10 mouse cellular contexts compared by ENCODE assay signal in the genomic region with DNA sequence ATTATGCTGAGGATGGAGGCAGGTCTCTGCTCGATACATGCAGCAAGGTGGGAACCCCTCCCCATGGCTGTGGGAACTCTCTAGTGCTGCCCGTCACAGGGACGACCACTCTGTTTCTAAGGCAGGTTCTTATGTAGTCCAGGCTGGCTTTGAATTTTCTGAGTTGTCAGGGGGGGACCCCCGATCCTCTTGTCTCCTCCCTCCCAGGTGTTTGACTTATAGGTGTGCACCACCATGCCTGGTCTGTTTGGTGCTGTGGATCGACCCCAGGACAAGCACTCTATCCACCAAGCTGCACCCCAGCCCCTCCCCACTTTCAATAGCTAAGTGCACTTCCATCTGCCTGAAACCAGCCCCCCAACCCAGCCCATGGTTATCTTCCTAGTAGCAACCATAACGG. TPM values are rescaled to one million over a fixed set of nuclear protein-coding genes. Genes with fewer than 3 reads are reported as not detected.
DNase-seq lines count a peak whose midpoint lies in the region; ATAC-seq and TF ChIP-seq lines count a peak whose summit lies in the region.
"Had no signal": no experiment of that assay in that cellular context is flagged by ENCODE, and none has a peak within 500 bp of the region (broad histone marks: within the 10 kb centered on the region; RNA-seq: fewer than 3 reads in every experiment).

No protein-coding gene starts in this region.

- no peak overlapping the region for H3K4me2 ChIP-seq in lung, embryonic 16.5 days (ENCODE audit: low read depth, low read length)
- H3K4me2 ChIP-seq in hindbrain, embryonic 14.5 days (replicated peaks): no peak overlapping the region
- no peak overlapping the region for H3K4me2 ChIP-seq in liver, postnatal 0 days (ENCODE audit: low read depth, low read length)
- H3K4me2 ChIP-seq: lung, embryonic 14.5 days had no signal

- TF ChIP-seq CTCF in olfactory bulb, adult 2 months (IDR thresholded peaks at IDR 0.05; ENCODE audit: insufficient read depth, low read depth, low read length): no peak
- TF ChIP-seq CTCF in liver, postnatal 0 days (IDR thresholded peaks at IDR 0.05; ENCODE audit: low read depth): no peak

- H3K4me3 ChIP-seq in heart, embryonic 10.5 days: no peak overlapping the region
- H3K4me3 ChIP-seq in lung, embryonic 16.5 days (ENCODE audit: low read length): no peak overlapping the region
- H3K4me3 ChIP-seq in hindbrain, embryonic 14.5 days (replicated peaks; ENCODE audit: low read length): no peak overlapping the region
- H3K4me3 ChIP-seq in olfactory bulb, adult 2 months (ENCODE audit: insufficient read depth, low read depth, low read length): no peak overlapping the region
- no peak overlapping the region for H3K4me3 ChIP-seq in liver, postnatal 0 days (ENCODE audit: low read depth, low read length)

- no peaks in the 10 kb centered on the region for H3K9me3 ChIP-seq in heart, embryonic 10.5 days
- H3K9me3 ChIP-seq in lung, embryonic 16.5 days (ENCODE audit: control insufficient read depth, low read length): no peaks in the 10 kb centered on the region
- H3K9me3 ChIP-seq in hindbrain, embryonic 14.5 days (ENCODE audit: control insufficient read depth, low read length): no peaks in the 10 kb centered on the region
- H3K9me3 ChIP-seq in liver, postnatal 0 days (ENCODE audit: low read length): no peaks in the 10 kb centered on the region

- 0 out of 2 replicates have a peak overlapping the region, but pooled peaks have one; percentile 19 for H3K9ac ChIP-seq in lung, embryonic 16.5 days (ENCODE audit: low read length)
- no peak overlapping the region for H3K9ac ChIP-seq in hindbrain, embryonic 14.5 days
- H3K9ac ChIP-seq in liver, postnatal 0 days (replicated peaks): no peak overlapping the region
- H3K9ac ChIP-seq: lung, embryonic 14.5 days had no signal

- TF ChIP-seq EP300 in liver, postnatal 0 days (IDR thresholded peaks at IDR 0.05; ENCODE audit: low read depth): no peak

- peak overlapping the region; percentile 93 for H3K27ac ChIP-seq in heart, embryonic 10.5 days
- H3K27ac ChIP-seq in lung, embryonic 16.5 days (ENCODE audit: low read length): no peak overlapping the region
- 0 out of 2 replicates have a peak overlapping the region, but pooled peaks have one; percentile 14 for H3K27ac ChIP-seq in hindbrain, embryonic 14.5 days
- peak overlapping the region; percentile 99; the same call in 1 of the 2 replicates for H3K27ac ChIP-seq in olfactory bulb, adult 2 months (ENCODE audit: insufficient read depth, low read depth, low read length)
- no peak overlapping the region for H3K27ac ChIP-seq in liver, postnatal 0 days (ENCODE audit: low read depth)

- DNase-seq in heart, embryonic 10.5 days (ENCODE audit: low spot score): no peak
- DNase-seq in heart, adult 18-20 months: no peak
- no peak for DNase-seq in lung, postnatal 36 days
- DNase-seq in hindbrain, embryonic 14.5 days (ENCODE audit: low spot score): no peak
- no peak for DNase-seq in left cerebral cortex, adult 8-10 months (ENCODE audit: low spot score in 2 of 2)
- no peak for DNase-seq in liver, postnatal 0 days
- DNase-seq: lung, embryonic 14.5 days had no signal

- no peaks in the 10 kb centered on the region for H3K36me3 ChIP-seq in heart, embryonic 10.5 days
- H3K36me3 ChIP-seq in lung, embryonic 16.5 days (ENCODE audit: control insufficient read depth, insufficient read depth, low read length): no peaks in the 10 kb centered on the region
- no peaks in the 10 kb centered on the region for H3K36me3 ChIP-seq in hindbrain, embryonic 14.5 days (replicated peaks; ENCODE audit: control insufficient read depth, insufficient read depth)
- no peaks in the 10 kb centered on the region for H3K36me3 ChIP-seq in liver, postnatal 0 days (replicated peaks; ENCODE audit: insufficient read depth, low read length)

- H3K27me3 ChIP-seq in heart, embryonic 10.5 days (ENCODE audit: insufficient read depth, poor library complexity, severe bottlenecking): no peaks in the 10 kb centered on the region
- no peaks in the 10 kb centered on the region for H3K27me3 ChIP-seq in lung, embryonic 16.5 days (ENCODE audit: control insufficient read depth, insufficient read depth, low read depth, low read length)
- H3K27me3 ChIP-seq in hindbrain, embryonic 14.5 days (ENCODE audit: control insufficient read depth, insufficient read depth, low read length): no peaks in the 10 kb centered on the region
- H3K27me3 ChIP-seq in liver, postnatal 0 days (ENCODE audit: insufficient read depth, low read length): no peaks in the 10 kb centered on the region

- H3K4me1 ChIP-seq in heart, embryonic 10.5 days: peaks cover 58% of the 10 kb centered on the region
- H3K4me1 ChIP-seq in lung, embryonic 16.5 days (replicated peaks; ENCODE audit: control insufficient read depth, insufficient read depth, low read length): peaks cover 34% of the 10 kb centered on the region
- H3K4me1 ChIP-seq in hindbrain, embryonic 14.5 days (replicated peaks; ENCODE audit: control insufficient read depth, insufficient read depth, low read length): peaks cover 15% of the 10 kb centered on the region
- peaks cover 37% of the 10 kb centered on the region for H3K4me1 ChIP-seq in olfactory bulb, adult 2 months (ENCODE audit: control insufficient read depth, insufficient read depth, low read length)
- peaks cover 15% of the 10 kb centered on the region for H3K4me1 ChIP-seq in liver, postnatal 0 days (ENCODE audit: insufficient read depth)

- 83% methylated on average over 6 of the region's 6 CpGs for WGBS in heart, embryonic 10.5 days
- 80% methylated on average over 6 of the region's 6 CpGs for WGBS in lung, embryonic 16.5 days
- 92% methylated on average over 6 of the region's 6 CpGs for WGBS in hindbrain, embryonic 14.5 days
- 85% methylated on average over 6 of the region's 6 CpGs for WGBS in olfactory bulb, adult 2 months
- WGBS in liver, postnatal 0 days (ENCODE audit: insufficient replicate concordance): 76% methylated on average over 6 of the region's 6 CpGs

- no peak for ATAC-seq in lung, embryonic 16.5 days (ENCODE audit: low read depth)
- no peak for ATAC-seq in hindbrain, embryonic 14.5 days (ENCODE audit: low FRiP score)
- ATAC-seq in liver, postnatal 0 days: no peak
- ATAC-seq: CD4-positive, CD25-positive, alpha-beta regulatory T cell, adult 4 months had no signal

- no peak for TF ChIP-seq POLR2A in olfactory bulb, adult 2 months (IDR thresholded peaks at IDR 0.05; ENCODE audit: insufficient read depth, low read depth, low read length)

RNA-seq across cellular contexts. Expression of a gene that starts 1.9 kb away (rescaled TPM):
- 1.2 and 1.4 TPM in 2 replicates for polyA plus RNA-seq in heart, embryonic 10.5 days (2016; fragmentation: Nextera tagmentation; extraction: Ambion mirVana)
- total RNA-seq in heart, adult 18-20 months (2021): 1 to 10 TPM in 1 of 2 experiments, under 1 TPM in 1; 0.57 to 1.2 TPM
- polyA plus RNA-seq in lung, embryonic 16.5 days (2015; fragmentation: Nextera tagmentation; extraction: Ambion mirVana): 0.69 and 1.6 TPM in 2 replicates
- 1.6 TPM in 1 of 2 replicates, not detected in the other for polyA plus RNA-seq in hindbrain, embryonic 14.5 days (2014; fragmentation: Nextera tagmentation; extraction: Ambion mirVana)
- polyA plus RNA-seq in olfactory bulb, adult 2 months (2012; ENCODE audit: insufficient read depth, insufficient read length, low replicate concordance, missing spikeins): not detected in 2 replicates
- 1 to 10 TPM; 6.1 to 8.8 (median 8.0) TPM for total RNA-seq in left cerebral cortex, adult 8-10 months (2022)
- polyA plus RNA-seq in liver, postnatal 0 days (2015; fragmentation: Nextera tagmentation; extraction: Ambion mirVana): 0.22 TPM in 2 replicates

Comparison
In these comparisons a context has a peak if more than half of its experiments do, and no peak if none do; other contexts are left out.
1. H3K27ac ChIP-seq: peak in heart, embryonic 10.5 days (single experiment), hindbrain, embryonic 14.5 days (single experiment) and olfactory bulb, adult 2 months (single experiment); none in lung, embryonic 16.5 days (single experiment) and liver, postnatal 0 days (single experiment).